Mouse (Mus musculus): ENCODE measurements around the gene Gm49395. TPM values are rescaled to one million over a fixed set of nuclear protein-coding genes. Genes with fewer than 3 reads are reported as not detected.

Gene Gm49395
- polyA plus RNA-seq, 1 experiment from 2014 or later = 3.9 TPM

DNA sequence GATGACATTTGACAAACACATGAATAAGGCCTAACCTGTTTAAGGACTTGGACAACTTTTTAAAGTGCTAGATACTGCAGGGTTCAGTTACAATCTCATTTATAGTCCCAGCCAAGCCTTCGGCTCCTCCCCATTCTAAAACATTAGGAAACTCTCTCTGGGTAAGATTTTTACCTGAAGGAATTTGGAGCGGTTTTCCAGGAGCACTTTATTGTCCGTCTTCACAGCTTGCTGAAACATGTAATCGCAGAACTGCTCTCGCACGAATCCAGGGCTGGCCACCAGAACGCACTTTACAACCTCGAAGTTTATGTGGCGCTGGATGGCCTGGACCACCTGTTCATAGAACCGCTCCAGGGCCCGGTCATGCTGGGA is 12.7 kb downstream of the Gm49395 start:
- Histone ChIP-seq H3K4me2 (ENCODE audit: low read depth, low read length) (peak overlapping the region; percentile 92), H3K4me3 (ENCODE audit: low read depth, low read length) (peak overlapping the region; percentile 64), H3K27ac (ENCODE audit: low read depth) (peak overlapping the region; percentile 97), H3K27me3 (ENCODE audit: insufficient read depth, low read length) (no peaks in the 10 kb centered on the region), H3K9ac (replicated peaks) (peak overlapping the region; percentile 73), H3K36me3 (replicated peaks; ENCODE audit: insufficient read depth, low read length) (peaks cover 17% of the 10 kb centered on the region), H3K9me3 (ENCODE audit: low read length) (no peaks in the 10 kb centered on the region), H3K4me1 (ENCODE audit: insufficient read depth) (peaks cover 31% of the 10 kb centered on the region)
- ATAC-seq (no peak), DNase-seq (no peak)
- TF ChIP-seq EP300 (IDR thresholded peaks at IDR 0.05; ENCODE audit: low read depth) = no peak
- no peak for TF ChIP-seq CTCF (IDR thresholded peaks at IDR 0.05; ENCODE audit: low read depth)
- 48% methylated on average over 11 of the region's 11 CpGs for WGBS (ENCODE audit: insufficient replicate concordance)

DNA sequence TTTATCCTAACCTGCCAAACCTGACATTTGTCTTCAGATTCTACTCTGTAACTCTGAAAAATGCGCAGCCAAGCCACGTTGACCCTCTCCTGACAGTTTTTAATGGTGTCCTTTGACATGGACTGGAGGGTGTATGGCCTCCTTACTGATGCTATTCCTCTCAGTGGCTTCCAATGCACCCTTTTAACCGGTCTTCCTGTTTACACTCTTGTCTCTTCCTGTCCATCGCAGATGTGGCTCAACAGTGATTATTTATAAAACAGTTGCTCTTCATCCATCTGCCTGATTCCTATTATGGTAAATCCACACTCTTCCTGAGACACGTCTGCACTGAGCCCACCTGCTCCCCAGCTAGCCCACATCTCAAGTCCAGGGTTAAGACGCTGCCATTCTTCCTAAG is 15.7 kb downstream of the Gm49395 start:
- Histone ChIP-seq H3K9me3 (ENCODE audit: low read length) (no peaks in the 10 kb centered on the region), H3K4me3 (ENCODE audit: low read depth, low read length) (no peak overlapping the region), H3K4me2 (ENCODE audit: low read depth, low read length) (no peak overlapping the region), H3K4me1 (ENCODE audit: insufficient read depth) (peaks cover 21% of the 10 kb centered on the region), H3K36me3 (replicated peaks; ENCODE audit: insufficient read depth, low read length) (peaks cover 17% of the 10 kb centered on the region), H3K27ac (ENCODE audit: low read depth) (no peak overlapping the region), H3K9ac (replicated peaks) (no peak overlapping the region), H3K27me3 (ENCODE audit: insufficient read depth, low read length) (no peaks in the 10 kb centered on the region)
- DNase-seq (no peak), ATAC-seq (no peak)
- TF ChIP-seq CTCF (IDR thresholded peaks at IDR 0.05; ENCODE audit: low read depth) (no peak), EP300 (IDR thresholded peaks at IDR 0.05; ENCODE audit: low read depth) (no peak)
- WGBS (ENCODE audit: insufficient replicate concordance) = 66% methylated on average over 6 of the region's 6 CpGs

DNA sequence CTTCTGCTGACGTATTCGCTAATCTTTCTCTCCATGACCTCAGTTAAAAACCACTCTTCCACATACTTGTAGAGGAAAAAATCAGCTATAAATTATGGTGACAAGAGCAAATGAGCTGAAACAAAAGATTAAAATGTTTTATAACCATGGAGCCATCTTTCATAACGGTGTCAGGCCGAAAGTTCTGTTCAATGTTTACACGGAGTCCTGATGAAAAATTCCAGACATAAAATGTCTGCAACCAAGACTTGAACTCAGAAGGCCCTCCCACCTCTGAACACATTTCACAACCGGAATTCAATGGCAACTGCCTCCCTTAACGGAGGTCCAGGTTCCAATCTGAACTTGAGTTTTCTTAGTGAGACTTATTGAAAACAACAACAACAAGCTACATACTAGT is 19.4 kb downstream of the Gm49395 start:
- Histone ChIP-seq H3K27ac (ENCODE audit: low read depth) (no peak overlapping the region), H3K9me3 (ENCODE audit: low read length) (no peaks in the 10 kb centered on the region), H3K36me3 (replicated peaks; ENCODE audit: insufficient read depth, low read length) (0 out of 2 replicates have a peak, but pooled peaks cover 6% of the 10 kb centered on the region), H3K4me1 (ENCODE audit: insufficient read depth) (peaks cover 8% of the 10 kb centered on the region), H3K27me3 (ENCODE audit: insufficient read depth, low read length) (no peaks in the 10 kb centered on the region), H3K9ac (replicated peaks) (no peak overlapping the region), H3K4me2 (ENCODE audit: low read depth, low read length) (no peak overlapping the region), H3K4me3 (ENCODE audit: low read depth, low read length) (no peak overlapping the region)
- TF ChIP-seq EP300 (IDR thresholded peaks at IDR 0.05; ENCODE audit: low read depth) (no peak), CTCF (IDR thresholded peaks at IDR 0.05; ENCODE audit: low read depth) (no peak)
- DNase-seq (no peak), ATAC-seq (no peak)
- WGBS (ENCODE audit: insufficient replicate concordance) = 78% methylated on average over 7 of the region's 7 CpGs

DNA sequence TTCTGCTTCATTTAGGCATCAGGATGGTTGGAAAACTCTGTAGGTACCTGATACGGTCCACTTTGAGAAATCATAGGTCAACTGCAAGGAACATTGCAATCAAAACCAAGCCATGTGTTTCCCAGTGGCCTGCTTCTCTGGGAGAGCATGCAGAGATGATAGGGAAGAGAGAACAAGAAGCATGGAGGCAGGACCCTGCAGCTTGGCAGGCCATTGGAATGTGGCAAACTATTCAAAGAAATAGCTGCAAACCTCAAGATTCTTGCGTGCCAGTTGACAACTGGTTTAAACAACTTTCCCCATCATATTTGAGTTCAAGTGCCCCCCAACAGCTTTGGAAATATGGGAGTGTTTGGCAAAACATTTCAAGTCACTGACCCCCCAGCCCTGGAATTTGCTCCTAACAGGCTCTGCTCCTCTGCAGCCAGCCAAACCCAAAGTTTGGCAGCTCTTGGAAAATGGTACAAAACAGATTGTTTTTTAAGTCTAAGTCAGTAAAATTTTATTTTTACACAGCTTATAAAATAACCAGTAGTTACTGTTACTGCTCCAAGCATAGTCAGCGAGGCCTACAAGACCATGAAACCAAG is 21.6 kb downstream of the Gm49395 start:
- DNase-seq (no peak), ATAC-seq (no peak)
- Histone ChIP-seq H3K4me3 (ENCODE audit: low read depth, low read length) (no peak overlapping the region), H3K27ac (ENCODE audit: low read depth) (no peak overlapping the region), H3K36me3 (replicated peaks; ENCODE audit: insufficient read depth, low read length) (no peaks in the 10 kb centered on the region), H3K9ac (replicated peaks) (no peak overlapping the region), H3K4me1 (ENCODE audit: insufficient read depth) (peaks cover 10% of the 10 kb centered on the region), H3K27me3 (ENCODE audit: insufficient read depth, low read length) (no peaks in the 10 kb centered on the region), H3K4me2 (ENCODE audit: low read depth, low read length) (no peak overlapping the region), H3K9me3 (ENCODE audit: low read length) (no peaks in the 10 kb centered on the region)
- no peak for TF ChIP-seq CTCF (IDR thresholded peaks at IDR 0.05; ENCODE audit: low read depth)
- TF ChIP-seq EP300 (IDR thresholded peaks at IDR 0.05; ENCODE audit: low read depth) = no peak
- 80% methylated on average over 3 of the region's 3 CpGs for WGBS (ENCODE audit: insufficient replicate concordance)

DNA sequence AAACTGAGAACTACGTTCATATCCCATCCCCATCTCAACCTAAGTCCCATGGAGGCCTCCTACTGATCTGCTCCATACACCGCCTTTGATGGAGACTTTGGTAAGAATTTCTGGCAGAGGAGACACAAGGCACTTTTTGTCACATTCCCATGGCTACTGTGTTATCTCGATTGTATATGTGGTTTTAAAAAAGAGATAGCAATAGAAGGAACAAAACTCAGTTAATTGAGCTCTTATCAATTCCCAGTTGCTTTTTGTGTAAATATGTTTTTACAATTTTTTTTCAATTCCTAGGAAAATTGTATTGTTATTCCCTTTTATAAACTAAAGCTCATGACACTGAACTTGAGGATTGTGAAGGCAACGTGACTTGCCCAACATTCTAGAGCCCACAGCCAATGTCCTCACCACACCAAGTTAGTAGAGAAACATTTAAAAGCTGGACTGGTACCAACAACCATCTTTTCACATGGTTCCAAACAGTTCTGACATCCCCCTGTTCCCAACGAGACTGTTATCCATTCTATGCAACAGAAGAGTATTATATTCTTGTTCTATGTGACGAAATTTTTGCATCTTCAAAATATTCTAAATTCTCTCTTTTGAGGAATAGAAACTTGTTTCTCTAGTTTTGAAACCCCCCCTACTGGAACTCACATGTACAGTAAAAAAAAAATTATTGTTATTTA is 22.6 kb downstream of the Gm49395 start:
- Histone ChIP-seq H3K27me3 (ENCODE audit: insufficient read depth, low read length) (no peaks in the 10 kb centered on the region), H3K27ac (ENCODE audit: low read depth) (no peak overlapping the region), H3K9me3 (ENCODE audit: low read length) (no peaks in the 10 kb centered on the region), H3K4me1 (ENCODE audit: insufficient read depth) (peaks cover 10% of the 10 kb centered on the region), H3K4me2 (ENCODE audit: low read depth, low read length) (no peak overlapping the region), H3K36me3 (replicated peaks; ENCODE audit: insufficient read depth, low read length) (no peaks in the 10 kb centered on the region), H3K9ac (replicated peaks) (no peak overlapping the region), H3K4me3 (ENCODE audit: low read depth, low read length) (no peak overlapping the region)
- TF ChIP-seq CTCF (IDR thresholded peaks at IDR 0.05; ENCODE audit: low read depth) (no peak), EP300 (IDR thresholded peaks at IDR 0.05; ENCODE audit: low read depth) (no peak)
- no peak for ATAC-seq
- DNase-seq = no peak
- WGBS (ENCODE audit: insufficient replicate concordance) = 63% methylated on average over 6 of the region's 6 CpGs

DNA sequence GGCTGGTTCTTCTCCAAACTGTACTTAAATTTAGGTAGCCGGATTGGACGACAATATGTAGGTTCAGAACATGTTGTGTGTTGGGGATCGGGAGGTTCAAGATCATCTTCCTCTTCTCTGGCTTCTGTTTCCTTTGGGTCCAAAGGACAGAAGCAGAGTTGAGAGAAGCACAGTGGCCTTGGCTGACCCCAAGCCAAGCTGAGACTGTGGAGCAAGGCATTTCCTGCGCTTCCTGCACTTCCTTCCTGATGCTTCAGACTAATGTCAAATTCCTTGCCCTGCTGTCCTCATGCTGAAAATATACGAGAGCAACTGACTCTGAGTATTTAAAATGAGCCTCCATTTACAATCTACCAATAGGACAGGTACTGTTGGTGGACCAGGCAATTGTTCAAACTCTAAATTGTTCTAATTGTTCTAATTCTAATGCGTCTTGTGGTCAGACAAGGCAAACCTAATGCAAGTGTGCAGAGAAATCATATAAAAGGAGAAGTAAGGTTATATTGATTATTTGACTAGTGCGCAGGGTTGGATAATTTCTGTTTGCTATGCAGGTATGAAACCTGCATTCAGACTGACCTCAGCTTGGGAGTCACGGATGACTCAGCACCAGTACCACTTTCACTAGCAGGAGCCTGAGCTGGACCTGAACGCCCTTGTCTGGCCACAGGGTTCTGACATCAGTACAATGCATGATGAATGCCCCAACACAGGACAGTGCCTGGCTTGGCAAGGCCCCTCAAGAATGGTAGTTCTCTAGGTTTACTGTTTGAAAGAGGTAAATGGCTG is 24.2 kb downstream of the Gm49395 start:
- ATAC-seq = peak; percentile 80
- H3K4me3 ChIP-seq (ENCODE audit: low read depth, low read length) = no peak overlapping the region
- 46% methylated on average over 9 of the region's 9 CpGs for WGBS (ENCODE audit: insufficient replicate concordance)

More for the DNA sequence above, 24.2 kb downstream of the Gm49395 start:
- peaks cover 10% of the 10 kb centered on the region for H3K4me1 ChIP-seq (ENCODE audit: insufficient read depth)
- no peak for DNase-seq
- no peaks in the 10 kb centered on the region for H3K9me3 ChIP-seq (ENCODE audit: low read length)
- no peaks in the 10 kb centered on the region for H3K36me3 ChIP-seq (replicated peaks; ENCODE audit: insufficient read depth, low read length)
- TF ChIP-seq CTCF (IDR thresholded peaks at IDR 0.05; ENCODE audit: low read depth) (no peak), EP300 (IDR thresholded peaks at IDR 0.05; ENCODE audit: low read depth) (0 out of 2 replicates have a peak, but pooled peaks have one; percentile 25)
- peak overlapping the region; percentile 39; the same call in 1 of the 2 replicates for H3K27ac ChIP-seq (ENCODE audit: low read depth)
- H3K27me3 ChIP-seq (ENCODE audit: insufficient read depth, low read length) = no peaks in the 10 kb centered on the region
- H3K9ac ChIP-seq (replicated peaks) = no peak overlapping the region
- H3K4me2 ChIP-seq (ENCODE audit: low read depth, low read length) = no peak overlapping the region
